Mouse (Mus musculus): ENCODE results near the gene Pik3r6.

Pik3r6 gene

GRCm38 (mm10) chr11:68502902-68503629, at the start of gene Pik3r6:
Pik3r6 (plus strand) TSS chr11:68503019.
- peak; percentile 34 to 47 for DNase-seq

DNA sequence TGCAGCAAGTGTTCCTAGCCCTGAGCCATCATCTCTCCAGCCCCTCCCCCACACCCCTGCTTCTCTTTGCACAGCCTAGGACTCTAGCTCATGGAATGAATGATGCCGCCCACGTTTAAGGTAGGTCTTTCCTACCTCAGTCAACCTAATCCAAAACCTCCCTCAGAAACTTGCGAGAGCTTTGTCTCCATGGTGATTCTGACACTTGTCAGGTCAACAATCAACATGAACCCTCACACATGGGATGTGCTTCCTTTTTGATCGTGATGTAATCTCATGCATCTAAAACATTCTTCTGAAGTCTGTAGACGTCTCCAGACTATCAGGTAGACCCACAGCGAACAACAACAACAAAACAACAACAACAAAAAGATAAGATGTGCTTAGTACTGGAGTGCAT, 49.5 kb upstream of the Pik3r6 start:
- DNase-seq = no peak

DNA sequence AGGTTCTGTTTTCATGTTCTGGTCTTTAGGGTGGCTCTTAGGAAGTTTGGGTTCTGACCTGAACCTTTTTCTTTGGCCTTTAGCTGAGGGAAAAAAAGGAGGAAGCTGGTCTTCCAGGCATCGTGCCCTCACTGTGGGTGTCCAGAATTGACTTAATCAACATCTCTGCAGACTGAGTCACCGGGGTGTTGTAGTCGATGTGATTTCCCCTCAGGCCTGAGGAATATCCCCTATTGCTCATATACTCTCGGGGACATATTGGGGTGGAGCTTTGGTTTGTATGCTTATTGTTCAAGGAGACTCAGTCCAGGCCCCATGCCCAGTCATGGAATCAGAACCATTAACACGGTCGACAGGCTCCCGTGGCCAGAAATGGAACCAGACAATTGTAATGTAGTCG, 44.7 kb upstream of the Pik3r6 start:
- peak in 1 of 2 experiments; percentile 29 for DNase-seq

DNA sequence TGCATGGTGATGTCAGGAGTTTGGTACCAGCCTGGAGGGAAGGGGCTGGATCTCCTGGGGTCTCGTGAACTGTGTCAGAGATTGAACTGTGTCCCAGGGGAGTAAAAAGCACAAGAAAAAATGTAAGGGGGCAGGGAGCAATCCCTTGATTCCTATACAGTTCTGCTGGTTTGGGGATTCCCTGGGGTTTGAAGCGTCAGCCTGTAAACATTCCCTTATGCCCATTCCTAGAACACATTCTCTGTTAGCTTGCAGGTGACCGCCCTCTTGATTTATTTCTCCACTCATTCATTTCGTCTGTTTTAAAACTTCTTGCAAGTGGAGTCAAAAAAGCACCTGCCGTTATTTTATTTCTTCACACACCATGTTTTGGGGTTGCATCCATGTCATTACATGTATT, 43.8 kb upstream of the Pik3r6 start:
- DNase-seq = no peak

DNA sequence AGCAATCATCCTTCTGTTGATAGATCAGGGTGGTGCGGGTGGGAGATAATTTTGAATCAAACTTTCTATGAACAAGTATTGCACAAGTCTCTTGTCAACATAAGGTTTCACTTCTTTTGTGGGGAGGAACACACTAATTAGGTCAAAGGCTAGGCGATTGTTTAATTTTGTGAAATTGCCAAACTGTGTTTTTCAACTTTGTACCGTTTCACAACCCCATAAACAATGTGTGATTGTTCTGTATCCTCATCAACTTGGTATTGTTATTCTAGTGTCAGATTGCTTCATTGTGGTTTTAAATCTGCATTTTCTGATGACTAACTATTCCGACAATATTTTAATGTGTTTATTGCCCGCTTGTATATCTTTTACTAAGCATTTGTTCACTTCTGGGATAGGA, 43.3 kb upstream of the Pik3r6 start:
- no peak for DNase-seq

DNA sequence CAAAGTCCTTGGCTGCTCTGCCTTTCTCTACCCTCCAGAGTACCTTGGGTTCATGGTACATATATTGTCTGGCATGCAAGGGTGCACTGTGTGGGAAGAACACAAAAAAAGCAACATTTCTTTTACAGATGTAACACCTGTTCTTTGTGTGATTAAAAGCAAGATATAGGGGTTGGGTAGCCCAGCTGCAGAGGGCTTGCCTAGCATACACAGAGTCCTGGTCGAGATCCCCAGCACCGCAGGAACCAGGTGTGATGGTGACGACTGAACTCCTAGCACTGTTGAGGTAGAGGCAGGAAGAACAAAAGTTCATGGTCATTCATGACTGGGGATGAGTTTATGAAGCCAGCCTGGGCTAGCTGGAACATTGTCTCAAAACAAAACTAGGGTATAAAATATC, 40.1 kb upstream of the Pik3r6 start:
- no peak for DNase-seq

GRCm38 (mm10) chr11:68464260-68464659, 38.6 kb upstream of the Pik3r6 start:
- DNase-seq = no peak

- DNase-seq = no peak
These were observed 37.7 kb upstream of the Pik3r6 start for GRCm38 (mm10) chr11:68465090-68465489.

DNA sequence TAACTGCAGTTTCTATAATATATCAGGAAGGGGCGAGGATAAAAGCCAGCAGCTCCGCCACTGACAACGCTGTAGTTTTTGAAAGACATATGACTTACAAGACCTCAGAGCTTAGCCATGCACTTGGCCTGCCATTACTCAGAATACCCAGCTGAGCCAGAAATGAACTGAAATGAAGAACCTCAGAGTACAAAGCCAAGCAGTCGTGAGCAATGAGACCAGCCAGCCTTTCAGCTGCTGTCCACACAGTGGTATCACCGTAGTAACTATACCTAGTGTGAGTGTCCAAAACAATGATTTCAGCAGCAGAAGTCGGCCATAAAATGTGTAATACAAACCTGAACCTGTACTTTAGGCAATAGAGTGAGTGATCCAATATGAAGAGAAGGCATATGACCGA, 35.4 kb upstream of the Pik3r6 start:
- DNase-seq = no peak

- DNase-seq = no peak
These were observed 34.7 kb upstream of the Pik3r6 start for GRCm38 (mm10) chr11:68467962-68468612.

- DNase-seq = no peak
These were observed 33.9 kb upstream of the Pik3r6 start for GRCm38 (mm10) chr11:68468886-68469285.

GRCm38 (mm10) chr11:68472162-68472849, 30.5 kb upstream of the Pik3r6 start:
- no peak for DNase-seq

- peak; percentile 22 to 32 for DNase-seq
These were observed 28.2 kb upstream of the Pik3r6 start for GRCm38 (mm10) chr11:68474600-68474999.

DNA sequence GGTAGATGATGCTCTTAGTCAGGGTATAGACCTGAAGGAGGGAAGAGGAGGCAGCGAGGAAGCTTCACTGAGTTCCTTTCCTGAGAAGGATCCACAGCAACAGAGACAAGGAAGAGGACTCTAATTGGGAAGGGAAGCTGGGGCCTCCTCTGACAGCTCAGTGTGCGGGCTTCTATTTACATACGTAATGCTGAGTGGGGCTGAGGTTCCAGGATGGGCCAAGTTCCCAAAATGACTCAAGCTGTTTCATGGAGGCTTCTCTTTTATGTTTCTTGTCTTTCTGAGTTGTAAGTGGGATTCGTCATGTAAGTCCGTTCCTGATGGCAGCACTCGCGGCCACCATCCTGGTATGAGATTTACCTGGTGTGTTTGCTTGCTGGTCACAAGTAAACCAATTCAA, 27.1 kb upstream of the Pik3r6 start:
- peak in 1 of 2 experiments; percentile 27 for DNase-seq

DNA sequence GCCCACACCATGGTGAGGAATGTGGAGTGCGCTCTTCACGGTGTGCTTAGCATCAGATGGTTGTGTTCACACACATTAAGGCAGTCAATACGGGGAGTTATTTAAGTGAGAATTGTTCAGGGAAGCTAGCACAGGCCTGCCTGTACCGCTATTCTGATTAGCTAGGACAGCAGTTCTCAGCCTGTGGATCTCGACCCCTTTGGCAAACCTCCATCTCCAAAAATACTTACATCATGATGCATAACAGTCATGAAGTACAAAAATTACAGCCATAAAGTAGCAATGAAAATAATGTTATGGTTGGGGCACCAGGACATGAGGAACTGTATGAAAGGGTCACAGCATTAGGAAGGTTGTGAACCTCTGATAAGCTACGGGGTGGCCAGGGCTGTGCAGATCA, 25.2 kb upstream of the Pik3r6 start:
- DNase-seq = no peak

GRCm38 (mm10) chr11:68478574-68478981, 24.2 kb upstream of the Pik3r6 start:
- DNase-seq = peak in 1 of 2 experiments; percentile 64

- peak in 1 of 2 experiments; percentile 9 for DNase-seq
These were observed 22.2 kb upstream of the Pik3r6 start for GRCm38 (mm10) chr11:68480660-68481059.

DNA sequence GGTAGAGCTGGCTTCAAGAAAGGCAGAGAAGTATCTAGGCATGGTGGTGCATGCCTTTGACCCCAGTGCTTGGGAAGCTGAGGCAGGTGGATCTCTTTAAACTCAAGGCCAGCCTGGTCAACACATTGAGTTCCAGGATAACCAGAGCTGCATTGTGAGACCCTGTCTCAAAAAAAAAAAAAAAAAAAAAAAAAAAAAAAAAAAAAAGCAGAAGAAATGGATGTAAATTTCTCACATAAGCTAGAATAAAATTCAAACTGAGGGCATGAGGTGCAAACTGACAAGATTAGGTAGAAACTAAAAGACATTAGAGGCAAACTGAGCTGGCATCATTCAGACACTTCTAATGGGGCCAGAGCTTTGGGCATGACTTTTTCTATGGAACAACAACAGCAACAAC, 20.8 kb upstream of the Pik3r6 start:
- DNase-seq = no peak

GRCm38 (mm10) chr11:68483213-68483612, 19.6 kb upstream of the Pik3r6 start:
- peak in 1 of 2 experiments; percentile 25 for DNase-seq

GRCm38 (mm10) chr11:68484431-68484830, 18.4 kb upstream of the Pik3r6 start:
- peak in 1 of 2 experiments; percentile 16 for DNase-seq

GRCm38 (mm10) chr11:68485206-68485942, 17.4 kb upstream of the Pik3r6 start:
- peak; percentile 17 to 50 for DNase-seq

DNA sequence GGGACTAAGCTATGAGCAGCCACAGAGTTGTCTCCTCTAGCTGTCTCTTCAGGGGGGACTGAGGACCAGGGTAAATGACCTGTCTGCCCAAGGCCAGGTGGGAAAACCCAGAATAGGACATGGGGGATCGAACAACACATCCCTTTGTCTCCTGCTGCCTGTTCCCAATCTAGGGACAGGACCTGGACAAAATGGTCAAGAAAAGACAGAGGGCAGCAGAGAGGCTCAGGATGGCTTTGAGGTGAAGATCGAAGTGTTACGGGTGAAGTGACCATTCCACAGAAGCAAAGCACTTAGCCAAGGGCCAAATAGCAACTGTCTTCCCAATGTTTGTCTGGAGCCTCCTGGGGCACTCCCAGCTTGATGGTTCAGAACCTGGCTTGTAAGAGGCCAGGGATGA, 16.7 kb upstream of the Pik3r6 start:
- no peak for DNase-seq

DNA sequence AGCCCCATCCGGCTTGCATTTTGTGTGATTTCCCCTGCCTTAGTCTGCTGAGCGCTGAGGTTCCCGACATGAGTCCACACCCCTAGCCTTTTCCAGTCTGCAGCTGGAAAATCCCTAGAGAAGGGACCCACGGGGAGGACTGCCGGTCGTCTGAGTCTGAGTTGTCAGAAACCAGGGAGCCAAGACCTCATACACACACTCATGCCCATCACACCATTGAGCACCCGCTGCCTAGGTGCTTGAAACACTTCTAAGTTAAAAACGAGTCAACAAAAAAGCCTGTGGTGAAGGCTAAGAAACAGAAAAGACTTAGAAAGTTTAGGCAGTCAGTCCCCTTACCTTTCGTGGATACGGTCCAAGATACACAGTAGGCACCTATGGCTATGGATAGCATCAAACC, 15.1 kb upstream of the Pik3r6 start:
- DNase-seq = no peak

Measured in lung, postnatal 4 days (tissue).